Mouse (Mus musculus): ENCODE results near the gene Rab11fip3. TPM values are rescaled to one million over a fixed set of nuclear protein-coding genes. Genes with fewer than 3 reads are reported as not detected.
"Not testable (repeated sequence)": the region's sequence is repeated elsewhere in the genome, so short reads cannot be mapped to it uniquely, and the experiment has no call there.

The Rab11fip3 gene
- 15.2 TPM for polyA plus RNA-seq (2012; fragmentation: generic; extraction: Trizol)
- long read RNA-seq, experiment 1, partial matches to known transcripts: 3 of 3 reads
- long read RNA-seq, experiment 1, other reads (novel, unspliced or antisense): 0 of 3 reads
- long read RNA-seq, experiment 2, full-length matches to known transcripts: 7 of 15 reads
- long read RNA-seq, experiment 2, partial matches to known transcripts: 3 of 15 reads
- long read RNA-seq, experiment 2, other reads (novel, unspliced or antisense): 5 of 15 reads

GRCm38 (mm10) chr17:26068831-26069739 lies at the start of gene Rab11fip3:
Rab11fip3 (minus strand) TSS chr17:26069555.
- Histone ChIP-seq H3ac (ENCODE audit: control insufficient read depth, insufficient read length, low read depth) (peak within 1 kb of the TSS; percentile 94), H3K27me3 (ENCODE audit: control insufficient read depth, insufficient read depth, insufficient read length) (no peaks in the 10 kb centered on the region), H3K79me3 (ENCODE audit: low read depth) (peaks cover 25% of the 10 kb centered on the region), H3K79me2 (ENCODE audit: control insufficient read depth, insufficient read depth) (peaks cover 44% of the 10 kb centered on the region), H3K36me3 (ENCODE audit: control insufficient read depth, insufficient read depth) (peaks cover 9% of the 10 kb centered on the region), H3K4me3 (ENCODE audit: insufficient read depth, poor library complexity, severe bottlenecking) (peak within 1 kb of the TSS; percentile 51)
- TF ChIP-seq MYOD1 (IDR thresholded peaks at IDR 0.05; ENCODE audit: control insufficient read depth, insufficient read length, low read depth) (no peak), MAX (IDR thresholded peaks at IDR 0.05) (peak; percentile 11)

GRCm38 (mm10) chr17:26116503-26117258 lies 47.3 kb upstream of the Rab11fip3 start:
- Histone ChIP-seq H3K79me2 (ENCODE audit: control insufficient read depth, insufficient read depth) (no peaks in the 10 kb centered on the region), H3K79me3 (ENCODE audit: low read depth) (no peaks in the 10 kb centered on the region), H3ac (ENCODE audit: control insufficient read depth, insufficient read length, low read depth) (no peak overlapping the region), H3K27me3 (ENCODE audit: control insufficient read depth, insufficient read depth, insufficient read length) (peaks cover 41% of the 10 kb centered on the region), H3K36me3 (ENCODE audit: control insufficient read depth, insufficient read depth) (no peaks in the 10 kb centered on the region), H3K4me3 (ENCODE audit: insufficient read depth, poor library complexity, severe bottlenecking) (no peak overlapping the region)
- TF ChIP-seq USF1 (IDR thresholded peaks at IDR 0.05; ENCODE audit: low read depth) (no peak), MYOG (IDR thresholded peaks at IDR 0.05; ENCODE audit: control insufficient read depth, extremely low read depth, insufficient read length) (no peak)

GRCm38 (mm10) chr17:26115956-26116487 lies 46.7 kb upstream of the Rab11fip3 start:
- no peaks in the 10 kb centered on the region for H3K36me3 ChIP-seq (ENCODE audit: control insufficient read depth, insufficient read depth)
- H3K79me2 ChIP-seq (ENCODE audit: control insufficient read depth, insufficient read depth): no peaks in the 10 kb centered on the region
- TF ChIP-seq CTCF (IDR thresholded peaks at IDR 0.05; ENCODE audit: control insufficient read depth, insufficient read depth, insufficient read length) (no peak), MAX (IDR thresholded peaks at IDR 0.05) (no peak), CEBPB (IDR thresholded peaks at IDR 0.05; ENCODE audit: low read depth) (no peak), USF1 (IDR thresholded peaks at IDR 0.05; ENCODE audit: low read depth) (no peak), MYOD1 (IDR thresholded peaks at IDR 0.05; ENCODE audit: control insufficient read depth, insufficient read length, low read depth) (no peak), FOSL1 (IDR thresholded peaks at IDR 0.05; ENCODE audit: insufficient read depth, low read length, poor library complexity, severe bottlenecking) (no peak), MYOG (IDR thresholded peaks at IDR 0.05; ENCODE audit: control insufficient read depth, extremely low read depth, insufficient read length) (no peak)
- no peaks in the 10 kb centered on the region for H3K79me3 ChIP-seq (ENCODE audit: low read depth)
- no peak overlapping the region for H3K4me3 ChIP-seq (ENCODE audit: insufficient read depth, poor library complexity, severe bottlenecking)
- H3ac ChIP-seq (ENCODE audit: control insufficient read depth, insufficient read length, low read depth): no peak overlapping the region
- peaks cover 44% of the 10 kb centered on the region for H3K27me3 ChIP-seq (ENCODE audit: control insufficient read depth, insufficient read depth, insufficient read length)

- Histone ChIP-seq H3K4me3 (ENCODE audit: insufficient read depth, poor library complexity, severe bottlenecking) (no peak overlapping the region), H3ac (ENCODE audit: control insufficient read depth, insufficient read length, low read depth) (no peak overlapping the region), H3K36me3 (ENCODE audit: control insufficient read depth, insufficient read depth) (no peaks in the 10 kb centered on the region), H3K79me2 (ENCODE audit: control insufficient read depth, insufficient read depth) (no peaks in the 10 kb centered on the region), H3K79me3 (ENCODE audit: low read depth) (no peaks in the 10 kb centered on the region), H3K27me3 (ENCODE audit: control insufficient read depth, insufficient read depth, insufficient read length) (peaks cover 46% of the 10 kb centered on the region)
- TF ChIP-seq USF1 (IDR thresholded peaks at IDR 0.05; ENCODE audit: low read depth): no peak
- TF ChIP-seq CTCF (IDR thresholded peaks at IDR 0.05; ENCODE audit: control insufficient read depth, insufficient read depth, insufficient read length): no peak
- TF ChIP-seq MYOG (IDR thresholded peaks at IDR 0.05; ENCODE audit: control insufficient read depth, extremely low read depth, insufficient read length): no peak
- TF ChIP-seq FOSL1 (IDR thresholded peaks at IDR 0.05; ENCODE audit: insufficient read depth, low read length, poor library complexity, severe bottlenecking): no peak
- TF ChIP-seq MAX (IDR thresholded peaks at IDR 0.05): no peak
- no peak for TF ChIP-seq MYOD1 (IDR thresholded peaks at IDR 0.05; ENCODE audit: control insufficient read depth, insufficient read length, low read depth)
- no peak for TF ChIP-seq CEBPB (IDR thresholded peaks at IDR 0.05; ENCODE audit: low read depth)
These were observed 46.0 kb upstream of the Rab11fip3 start for GRCm38 (mm10) chr17:26115205-26115898.

GRCm38 (mm10) chr17:26114461-26114860 lies 45.1 kb upstream of the Rab11fip3 start:
- H3ac ChIP-seq (ENCODE audit: control insufficient read depth, insufficient read length, low read depth); H3K4me3 ChIP-seq (ENCODE audit: insufficient read depth, poor library complexity, severe bottlenecking); H3K36me3 ChIP-seq (ENCODE audit: control insufficient read depth, insufficient read depth); H3K79me2 ChIP-seq (ENCODE audit: control insufficient read depth, insufficient read depth); H3K79me3 ChIP-seq (ENCODE audit: low read depth): not testable (repeated sequence)
- H3K27me3 ChIP-seq (ENCODE audit: control insufficient read depth, insufficient read depth, insufficient read length): peaks cover 46% of the 10 kb centered on the region
